Mouse (Mus musculus) embryonic facial prominence, embryonic 11.5 days (tissue): Measurements from ENCODE around the gene Zfp36l2. TPM values are rescaled to one million over a fixed set of nuclear protein-coding genes. Genes with fewer than 3 reads are reported as not detected.
"Not testable (repeated sequence)": the region's sequence is repeated elsewhere in the genome, so short reads cannot be mapped to it uniquely, and the experiment has no call there.

ENCODE experiments used
- ATAC-seq: fragments of 200-750 bp; cut with Nextera tagmentation; replicated peaks from 2 replicates; pipeline ENCODE4 v1.8.0; 2017; ENCODE audit warnings: low read depth; ENCODE audit not compliant: insufficient number of reproducible peaks, low FRiP score, low TSS enrichment
- DNase-seq: peaks from one replicate; pipeline ENCODE4 v3.0.0-alpha.2; 2015; ENCODE audit warnings: low spot score
- H3K27ac ChIP-seq: fragments of 300-500 bp; sonication (generic); replicated peaks from 2 replicates; pipeline ENCODE4 v1.5.1; 2014; ENCODE audit warnings: mild to moderate bottlenecking, low read depth, low read length, control low read depth
- H3K27me3 ChIP-seq: fragments of 300-500 bp; sonication (generic); 2 replicates; pipeline ENCODE4 v1.6.1; 2014; ENCODE audit warnings: mild to moderate bottlenecking, low read length, moderate library complexity, mixed read lengths; ENCODE audit not compliant: control insufficient read depth, insufficient read depth
- H3K36me3 ChIP-seq: fragments of 300-500 bp; sonication (generic); replicated peaks from 2 replicates; pipeline ENCODE4 v1.6.1; 2014; ENCODE audit warnings: low read depth, mild to moderate bottlenecking, low read length, moderate library complexity, mixed read lengths; ENCODE audit not compliant: control insufficient read depth, insufficient read depth
- H3K4me1 ChIP-seq: fragments of 300-500 bp; sonication (generic); 2 replicates; pipeline ENCODE4 v1.6.1; 2014; ENCODE audit warnings: low read length, mixed read lengths; ENCODE audit not compliant: control insufficient read depth, insufficient read depth
- H3K4me2 ChIP-seq: fragments of 300-500 bp; sonication (generic); 2 replicates; pipeline ENCODE4 v1.6.1; 2014; ENCODE audit warnings: low read depth, mild to moderate bottlenecking, control low read depth, low read length, moderate library complexity
- H3K4me3 ChIP-seq: fragments of 300-500 bp; sonication (generic); 2 replicates; pipeline ENCODE4 v1.5.1; 2014; ENCODE audit warnings: low read depth, low read length, control low read depth
- H3K9ac ChIP-seq: fragments of 300-500 bp; sonication (generic); replicated peaks from 2 replicates; pipeline ENCODE4 v1.6.1; 2014; ENCODE audit warnings: mild to moderate bottlenecking, control low read depth, low read length
- H3K9me3 ChIP-seq: fragments of 300-500 bp; sonication (generic); replicated peaks from 2 replicates; pipeline ENCODE4 v1.6.1; 2016; ENCODE audit warnings: mild to moderate bottlenecking, low read length, inconsistent platforms, mixed read lengths; ENCODE audit not compliant: control insufficient read depth
- WGBS: fragments of 180-500 bp; shearing (Covaris S2); extraction: QIAGEN DNeasy Blood & Tissue Kit; methylation state at CpG from one replicate; pipeline ENCODE4 v1.1.7; 2014; 5-methylcytosine and 5-hydroxymethylcytosine counted together
- polyA plus RNA-seq: library from polyadenylated mRNA; unstranded; fragments of >200 nt; fragmentation: Nextera tagmentation; extraction: Ambion mirVana; gene quantifications from 2 replicates; pipeline ENCODE4 v1.2.1, GENCODE M21; 2014

Gene Zfp36l2
- 22.8 and 23.5 TPM in 2 replicates for polyA plus RNA-seq

DNA sequence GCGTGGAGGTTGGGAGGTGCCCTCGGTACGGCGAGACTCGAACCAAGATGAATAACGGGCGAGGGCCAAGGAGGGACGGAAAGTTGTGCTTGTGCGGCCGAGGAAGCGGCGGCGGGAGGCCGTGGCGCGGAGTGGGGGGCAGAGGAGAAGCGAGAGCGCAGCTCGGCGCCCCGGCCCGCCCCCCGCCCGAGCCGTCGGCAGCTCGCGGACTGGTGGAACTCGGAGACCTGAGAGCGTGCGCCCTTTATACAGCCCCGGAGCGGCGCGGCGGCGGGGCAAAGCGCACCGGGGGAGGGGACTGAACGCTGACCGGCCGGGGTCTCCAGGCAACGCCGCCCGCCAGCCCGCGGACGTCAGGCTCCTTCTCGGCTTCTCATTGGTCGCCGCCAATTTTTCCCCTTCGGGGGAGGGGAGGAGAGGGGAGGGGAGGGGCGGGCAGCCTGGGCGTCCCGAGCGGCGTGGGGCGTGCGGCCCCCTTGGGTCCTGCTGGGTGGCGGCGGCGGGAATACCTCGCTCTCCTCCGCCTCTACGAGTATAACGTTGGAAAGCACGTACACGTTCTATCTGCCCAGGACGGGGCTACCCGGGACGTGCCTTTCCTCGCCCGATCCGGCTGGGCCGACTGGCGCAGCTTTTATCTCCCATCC lies at the start of gene Zfp36l2:
Zfp36l2 (minus strand) TSS at position 221 of the 647 bp plus-strand sequence.
- WGBS = 0% methylated on average over 53 of the region's 76 CpGs
- Histone ChIP-seq H3K4me3 (peak within 1 kb of the TSS; percentile 93), H3K4me1 (peaks cover 14% of the 10 kb centered on the region), H3K27me3 (no peaks in the 10 kb centered on the region), H3K36me3 (peaks cover 7% of the 10 kb centered on the region), H3K27ac (peak within 1 kb of the TSS; percentile 96), H3K4me2 (peak within 1 kb of the TSS; percentile 83), H3K9me3 (no peaks in the 10 kb centered on the region), H3K9ac (peak within 1 kb of the TSS; percentile 91)
- peak; percentile 96 for DNase-seq
- ATAC-seq = peak; percentile 86

GRCm38 (mm10) chr17:84236781-84237557 lies 49.2 kb upstream of the Zfp36l2 start:
- Histone ChIP-seq H3K9ac (no peak overlapping the region), H3K36me3 (no peaks in the 10 kb centered on the region), H3K9me3 (no peaks in the 10 kb centered on the region), H3K4me1 (no peaks in the 10 kb centered on the region), H3K27me3 (no peaks in the 10 kb centered on the region), H3K4me2 (no peak overlapping the region), H3K27ac (no peak overlapping the region), H3K4me3 (no peak overlapping the region)
- ATAC-seq (no peak), DNase-seq (no peak)
- WGBS = 93% methylated on average over 7 of the region's 7 CpGs

DNA sequence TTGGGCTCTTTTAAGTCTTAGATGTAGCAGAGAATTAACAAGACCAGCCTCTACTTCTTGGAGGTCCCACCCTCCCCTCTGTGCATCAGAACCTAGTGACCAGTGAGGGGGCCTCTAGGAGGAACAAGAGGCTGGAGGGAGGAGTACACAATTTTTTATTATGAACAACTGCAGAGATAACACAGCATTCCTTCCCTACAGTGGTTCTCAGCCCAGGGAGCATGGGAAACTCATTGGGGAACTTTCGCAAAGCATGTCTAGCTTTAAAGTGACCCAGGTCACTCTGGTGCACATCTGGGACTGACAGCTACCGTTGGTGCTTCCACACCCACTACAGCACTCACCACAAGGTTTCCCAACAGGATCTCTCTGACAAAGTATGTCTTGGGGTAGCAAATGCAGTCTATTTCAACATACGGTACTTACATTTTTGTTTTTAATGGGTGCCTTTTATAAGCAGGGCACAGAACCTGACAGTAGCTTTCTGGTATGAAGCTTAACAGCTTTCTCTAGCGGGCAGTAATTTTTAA lies 47.7 kb upstream of the Zfp36l2 start:
- H3K9ac ChIP-seq = no peak overlapping the region
- no peaks in the 10 kb centered on the region for H3K9me3 ChIP-seq
- no peaks in the 10 kb centered on the region for H3K36me3 ChIP-seq
- H3K4me2 ChIP-seq = no peak overlapping the region
- H3K27ac ChIP-seq = no peak overlapping the region
- WGBS = 79% methylated on average over 4 of the region's 4 CpGs
- DNase-seq = no peak
- no peaks in the 10 kb centered on the region for H3K4me1 ChIP-seq
- H3K27me3 ChIP-seq = no peaks in the 10 kb centered on the region
- H3K4me3 ChIP-seq = no peak overlapping the region
- no peak for ATAC-seq

DNA sequence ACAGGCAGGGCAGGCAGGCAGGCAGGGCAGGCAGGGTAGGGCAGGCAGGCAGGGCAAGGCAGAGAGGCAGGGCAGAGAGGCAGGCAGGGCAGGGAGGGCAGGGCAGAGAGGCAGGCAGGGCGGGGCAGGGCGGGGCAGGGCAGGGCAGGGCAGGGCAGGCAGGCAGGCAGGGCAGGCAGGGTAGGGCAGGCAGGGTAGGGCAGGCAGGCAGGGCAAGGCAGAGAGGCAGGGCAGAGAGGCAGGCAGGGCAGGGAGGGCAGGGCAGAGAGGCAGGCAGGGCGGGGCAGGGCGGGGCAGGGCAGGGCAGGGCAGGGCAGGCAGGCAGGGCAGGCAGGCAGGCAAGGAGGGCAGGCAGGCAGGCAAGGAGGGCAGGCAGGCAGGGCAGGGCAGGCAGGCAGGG lies 47.0 kb upstream of the Zfp36l2 start:
- not testable (repeated sequence) for H3K4me2 ChIP-seq, H3K4me1 ChIP-seq, H3K36me3 ChIP-seq, DNase-seq, H3K4me3 ChIP-seq, ATAC-seq, H3K27me3 ChIP-seq, H3K9me3 ChIP-seq, H3K9ac ChIP-seq, H3K27ac ChIP-seq
- no CpG with 5 or more reads among the region's 4 CpGs for WGBS

GRCm38 (mm10) chr17:84233758-84234157 lies 46.0 kb upstream of the Zfp36l2 start:
- Histone ChIP-seq H3K27ac (no peak overlapping the region), H3K36me3 (no peaks in the 10 kb centered on the region), H3K9me3 (no peaks in the 10 kb centered on the region), H3K4me1 (no peaks in the 10 kb centered on the region), H3K4me3 (no peak overlapping the region), H3K4me2 (no peak overlapping the region), H3K9ac (no peak overlapping the region), H3K27me3 (no peaks in the 10 kb centered on the region)
- ATAC-seq (no peak), DNase-seq (no peak)
- 89% methylated on average over 2 of the region's 2 CpGs for WGBS

DNA sequence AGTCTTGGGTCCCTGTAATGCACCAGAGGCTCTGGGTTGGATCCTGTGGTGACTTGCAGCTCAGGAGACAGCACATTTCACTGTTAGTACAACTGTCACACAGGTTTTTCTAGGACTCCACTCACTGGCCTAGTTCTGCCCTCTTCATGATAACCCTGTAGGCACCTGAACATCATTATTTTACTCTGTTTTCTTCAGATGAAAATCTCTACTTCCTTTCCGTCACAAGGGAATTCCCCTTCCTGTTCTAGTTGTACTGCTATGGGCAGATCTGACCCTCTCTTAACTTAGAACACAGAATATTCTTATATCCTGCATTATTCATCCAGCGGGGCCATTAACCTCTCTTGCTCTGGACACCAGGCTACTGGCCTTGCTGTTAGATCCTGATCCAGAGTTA lies 43.6 kb upstream of the Zfp36l2 start:
- H3K27ac ChIP-seq = no peak overlapping the region
- ATAC-seq (no peak), DNase-seq (no peak)
- H3K27me3 ChIP-seq = no peaks in the 10 kb centered on the region
- no peaks in the 10 kb centered on the region for H3K36me3 ChIP-seq
- no peaks in the 10 kb centered on the region for H3K4me1 ChIP-seq
- H3K4me3 ChIP-seq = no peak overlapping the region
- no peak overlapping the region for H3K4me2 ChIP-seq
- no peaks in the 10 kb centered on the region for H3K9me3 ChIP-seq
- no peak overlapping the region for H3K9ac ChIP-seq
- WGBS = 84% methylated on average over 2 of the region's 2 CpGs

DNA sequence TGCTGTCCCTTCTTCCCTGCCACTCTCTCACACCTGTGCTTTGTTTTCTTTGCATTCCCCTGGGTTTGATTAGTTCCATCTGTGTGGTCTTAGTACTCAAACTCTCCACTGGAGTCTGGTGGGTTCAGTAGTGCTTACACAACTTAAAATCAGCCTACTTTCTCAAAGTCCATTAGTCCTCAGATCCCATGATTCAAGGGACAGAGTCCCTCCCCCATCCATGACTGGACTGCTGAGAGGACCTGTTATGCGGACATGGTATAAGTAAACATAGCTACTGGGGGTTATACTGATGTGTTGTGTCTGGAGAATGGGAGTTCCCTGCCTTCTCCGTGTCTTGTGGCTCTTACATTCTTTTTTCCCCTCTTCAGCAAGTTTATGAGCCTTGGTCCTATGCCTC lies 40.5 kb upstream of the Zfp36l2 start:
- no peak overlapping the region for H3K9ac ChIP-seq
- no peak overlapping the region for H3K27ac ChIP-seq
- no peak overlapping the region for H3K4me3 ChIP-seq
- DNase-seq = no peak
- H3K9me3 ChIP-seq = no peaks in the 10 kb centered on the region
- H3K36me3 ChIP-seq = no peaks in the 10 kb centered on the region
- no peaks in the 10 kb centered on the region for H3K4me1 ChIP-seq
- 78% methylated on average over 2 of the region's 2 CpGs for WGBS
- no peak overlapping the region for H3K4me2 ChIP-seq
- ATAC-seq = no peak
- no peaks in the 10 kb centered on the region for H3K27me3 ChIP-seq

GRCm38 (mm10) chr17:84226681-84227080 lies 38.9 kb upstream of the Zfp36l2 start:
- no peak overlapping the region for H3K4me3 ChIP-seq
- no peak overlapping the region for H3K9ac ChIP-seq
- no peaks in the 10 kb centered on the region for H3K27me3 ChIP-seq
- DNase-seq (no peak), ATAC-seq (no peak)
- no peak overlapping the region for H3K27ac ChIP-seq
- WGBS = 85% methylated on average over 6 of the region's 6 CpGs
- no peak overlapping the region for H3K4me2 ChIP-seq
- H3K36me3 ChIP-seq = no peaks in the 10 kb centered on the region
- H3K4me1 ChIP-seq = no peaks in the 10 kb centered on the region
- H3K9me3 ChIP-seq = no peaks in the 10 kb centered on the region
